Mouse (Mus musculus) lung, embryonic 14.5 days (tissue): ENCODE data around the gene Rxra. TPM values are rescaled to one million over a fixed set of nuclear protein-coding genes. Genes with fewer than 3 reads are reported as not detected.

Source experiments
- ATAC-seq: fragments of 200-750 bp; cut with Nextera tagmentation; 2 replicates; pipeline ENCODE4 v1.8.0; 2017; ENCODE audit warnings: mild to moderate bottlenecking, moderate TSS enrichment, moderate library complexity; ENCODE audit not compliant: insufficient read depth
- DNase-seq: peaks from one replicate; pipeline ENCODE4 v3.0.0-alpha.2; 2015
- H3K27ac ChIP-seq: fragments of 300-500 bp; sonication (generic); 2 replicates; pipeline ENCODE4 v1.5.1; 2014; ENCODE audit warnings: low read depth, mild to moderate bottlenecking, moderate library complexity
- H3K27me3 ChIP-seq: fragments of 300-500 bp; sonication (generic); 2 replicates; pipeline ENCODE4 v1.6.1; 2014; ENCODE audit warnings: low read length, control low read depth; ENCODE audit not compliant: insufficient read depth
- H3K36me3 ChIP-seq: fragments of 300-500 bp; sonication (generic); 2 replicates; pipeline ENCODE4 v1.6.1; 2014; ENCODE audit warnings: control low read depth; ENCODE audit not compliant: insufficient read depth
- H3K4me1 ChIP-seq: fragments of 300-500 bp; sonication (generic); 2 replicates; pipeline ENCODE4 v1.6.1; 2014; ENCODE audit warnings: antibody characterized with exemption, control low read depth; ENCODE audit not compliant: insufficient read depth
- H3K4me2 ChIP-seq: fragments of 300-500 bp; sonication (generic); 2 replicates; pipeline ENCODE4 v1.6.1; 2014; ENCODE audit warnings: mild to moderate bottlenecking
- H3K4me3 ChIP-seq: fragments of 300-500 bp; sonication (generic); 2 replicates; pipeline ENCODE4 v1.5.1; 2014; ENCODE audit warnings: low read depth, low read length
- H3K9ac ChIP-seq: fragments of 300-500 bp; sonication (generic); 2 replicates; pipeline ENCODE4 v1.6.1; 2014
- H3K9me3 ChIP-seq: fragments of 300-500 bp; sonication (generic); 2 replicates; pipeline ENCODE4 v1.6.1; 2016; ENCODE audit warnings: low read depth, low read length, control low read depth
- CTCF ChIP-seq: IDR thresholded peaks from 2 replicates; pipeline ENCODE4 v1.5.1; 2016; ENCODE audit warnings: antibody characterized with exemption, low read depth
- WGBS: fragments of 180-500 bp; shearing (Covaris S2); extraction: QIAGEN DNeasy Blood & Tissue Kit; methylation state at CpG from one replicate; pipeline ENCODE4 v1.1.7; 2014; 5-methylcytosine and 5-hydroxymethylcytosine counted together
- polyA plus RNA-seq: library from polyadenylated mRNA; unstranded; fragments of >200 nt; fragmentation: Nextera tagmentation; extraction: Ambion mirVana; gene quantifications from 2 replicates; pipeline ENCODE4 v1.2.1, GENCODE M21; 2014

Rxra gene
- polyA plus RNA-seq, 1 experiment from 2014 or later = 10.3 TPM

- no peak for TF ChIP-seq CTCF
- no peaks in the 10 kb centered on the region for H3K27me3 ChIP-seq
- DNase-seq = no peak
- ATAC-seq = no peak
- H3K9me3 ChIP-seq = no peaks in the 10 kb centered on the region
- no peaks in the 10 kb centered on the region for H3K36me3 ChIP-seq
- H3K27ac ChIP-seq = no peak overlapping the region
- peaks cover 25% of the 10 kb centered on the region; the same call in 1 of the 2 replicates for H3K4me1 ChIP-seq
- whole genome bisulfite sequencing = 79% methylated on average over 2 of the region's 2 CpGs
- no peak overlapping the region for H3K4me2 ChIP-seq
- no peak overlapping the region for H3K4me3 ChIP-seq
- H3K9ac ChIP-seq = no peak overlapping the region
Measured at GRCm38 (mm10) chr2:27686335-27686734, 10.1 kb downstream of the Rxra start.

GRCm38 (mm10) chr2:27687041-27687440, 10.8 kb downstream of the Rxra start:
- 0 out of 2 replicates have a peak overlapping the region, but pooled peaks have one; percentile 4 for H3K27ac ChIP-seq
- 22% methylated on average over 1 of the region's 1 CpGs for WGBS

GRCm38 (mm10) chr2:27687973-27688372, 11.7 kb downstream of the Rxra start:
- no peaks in the 10 kb centered on the region for H3K36me3 ChIP-seq
- no peaks in the 10 kb centered on the region for H3K27me3 ChIP-seq
- no peaks in the 10 kb centered on the region for H3K9me3 ChIP-seq
- 72% methylated on average over 5 of the region's 5 CpGs for WGBS
- peaks cover 21% of the 10 kb centered on the region; the same call in 1 of the 2 replicates for H3K4me1 ChIP-seq
- DNase-seq = no peak
- no peak overlapping the region for H3K4me3 ChIP-seq
- no peak for TF ChIP-seq CTCF
- no peak overlapping the region for H3K9ac ChIP-seq
- no peak overlapping the region for H3K27ac ChIP-seq
- ATAC-seq = no peak
- H3K4me2 ChIP-seq = no peak overlapping the region

More at GRCm38 (mm10) chr2:27687041-27687440, 10.8 kb downstream of the Rxra start:
- no peaks in the 10 kb centered on the region for H3K9me3 ChIP-seq
- no peak overlapping the region for H3K4me2 ChIP-seq
- ATAC-seq (no peak), DNase-seq (no peak)
- no peak for TF ChIP-seq CTCF
- H3K4me3 ChIP-seq = no peak overlapping the region
- no peaks in the 10 kb centered on the region for H3K36me3 ChIP-seq
- no peak overlapping the region; the same call in 1 of the 2 replicates for H3K9ac ChIP-seq
- H3K27me3 ChIP-seq = no peaks in the 10 kb centered on the region
- peaks cover 19% of the 10 kb centered on the region; the same call in 1 of the 2 replicates for H3K4me1 ChIP-seq

- Histone ChIP-seq H3K4me1 (peaks cover 14% of the 10 kb centered on the region), H3K9ac (no peak overlapping the region), H3K27ac (peak overlapping the region; percentile 58; the same call in 1 of the 2 replicates), H3K36me3 (no peaks in the 10 kb centered on the region), H3K9me3 (no peaks in the 10 kb centered on the region), H3K4me3 (no peak overlapping the region), H3K27me3 (no peaks in the 10 kb centered on the region), H3K4me2 (no peak overlapping the region; the same call in 1 of the 2 replicates)
- ATAC-seq (no peak), DNase-seq (peak; percentile 42)
- no peak for TF ChIP-seq CTCF
- WGBS = 55% methylated on average over 5 of the region's 5 CpGs
Measured at GRCm38 (mm10) chr2:27690714-27691113, 14.5 kb downstream of the Rxra start.

- H3K9ac ChIP-seq = no peak overlapping the region
- ATAC-seq = no peak
- H3K4me3 ChIP-seq = no peak overlapping the region
- peaks cover 14% of the 10 kb centered on the region for H3K4me1 ChIP-seq
- no peak overlapping the region; the same call in 1 of the 2 replicates for H3K4me2 ChIP-seq
- no peaks in the 10 kb centered on the region for H3K9me3 ChIP-seq
- no peaks in the 10 kb centered on the region for H3K36me3 ChIP-seq
- H3K27ac ChIP-seq = peak overlapping the region; percentile 44; the same call in 1 of the 2 replicates
- no peak for DNase-seq
- TF ChIP-seq CTCF = no peak
- no peaks in the 10 kb centered on the region for H3K27me3 ChIP-seq
- 71% methylated on average over 14 of the region's 14 CpGs for WGBS
Measured at GRCm38 (mm10) chr2:27691139-27691720, 15.0 kb downstream of the Rxra start.

GRCm38 (mm10) chr2:27692608-27693007, 16.4 kb downstream of the Rxra start:
- Histone ChIP-seq H3K4me1 (peaks cover 8% of the 10 kb centered on the region; the same call in 1 of the 2 replicates), H3K36me3 (no peaks in the 10 kb centered on the region), H3K27me3 (no peaks in the 10 kb centered on the region), H3K4me2 (no peak overlapping the region), H3K9me3 (no peaks in the 10 kb centered on the region), H3K27ac (no peak overlapping the region), H3K4me3 (no peak overlapping the region), H3K9ac (no peak overlapping the region)
- DNase-seq (no peak), ATAC-seq (no peak)
- TF ChIP-seq CTCF = no peak
- 57% methylated on average over 3 of the region's 3 CpGs for WGBS

GRCm38 (mm10) chr2:27693684-27694083, 17.4 kb downstream of the Rxra start:
- Histone ChIP-seq H3K27ac (0 out of 2 replicates have a peak overlapping the region, but pooled peaks have one; percentile 18), H3K4me1 (peaks cover 11% of the 10 kb centered on the region), H3K27me3 (no peaks in the 10 kb centered on the region), H3K36me3 (no peaks in the 10 kb centered on the region), H3K9me3 (no peaks in the 10 kb centered on the region), H3K4me2 (no peak overlapping the region), H3K4me3 (no peak overlapping the region), H3K9ac (no peak overlapping the region)
- DNase-seq (no peak), ATAC-seq (no peak)
- no peak for TF ChIP-seq CTCF
- 79% methylated on average over 6 of the region's 6 CpGs for WGBS
